Comparison of ENCODE assay signal across 16 mouse cellular contexts in the genomic region with DNA sequence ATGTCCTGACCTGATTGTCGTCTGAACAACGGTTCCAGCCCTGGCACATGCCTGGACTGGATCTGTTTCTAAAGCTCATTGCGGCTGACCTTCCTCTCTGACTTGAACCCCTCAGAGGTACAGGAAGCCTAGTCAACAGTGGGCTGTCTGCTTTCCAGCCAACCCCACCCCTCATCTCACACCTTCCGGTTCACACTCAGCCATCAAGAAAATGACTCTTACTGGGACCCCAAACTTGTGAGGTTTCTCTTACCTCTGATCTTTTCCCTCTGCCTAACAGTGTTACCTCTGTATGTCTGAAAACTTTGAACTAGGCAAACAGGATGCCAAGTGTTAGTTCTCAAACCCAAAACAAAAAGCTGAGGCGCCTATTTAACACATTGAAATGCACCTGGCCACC.
"Had no signal": no experiment of that assay in that cellular context is flagged by ENCODE, and none has a peak within 500 bp of the region (broad histone marks: within the 10 kb centered on the region; RNA-seq: fewer than 3 reads in every experiment).

No protein-coding gene starts in this region.

- DNase-seq: lung, adult 18-20 months; lung, embryonic 14.5 days; lung, postnatal 10 days; lung, postnatal 4 days; midbrain, embryonic 14.5 days; right cerebral cortex, postnatal 14 days; thymus, adult 2 months; thymus, postnatal 14 days; thymus, postnatal 36 days had no signal

- ATAC-seq: midbrain, embryonic 16.5 days had no signal

- H3K27ac ChIP-seq: liver, embryonic 14.5 days; midbrain, embryonic 10.5 days; neural tube, embryonic 12.5 days; stomach, embryonic 15.5 days; stomach, postnatal 0 days had no signal

- H3K9me3 ChIP-seq: midbrain, embryonic 10.5 days; neural tube, embryonic 12.5 days; stomach, embryonic 15.5 days had no signal

- H3K4me1 ChIP-seq: midbrain, embryonic 10.5 days; neural tube, embryonic 12.5 days; stomach, embryonic 15.5 days had no signal

- H3K9ac ChIP-seq: liver, embryonic 14.5 days; lung, embryonic 14.5 days; neural tube, embryonic 12.5 days; stomach, embryonic 15.5 days had no signal

- H3K4me3 ChIP-seq: midbrain, embryonic 10.5 days; myocyte; neural tube, embryonic 12.5 days; stomach, embryonic 15.5 days had no signal

- H3K27me3 ChIP-seq: neural tube, embryonic 12.5 days had no signal

- H3K4me2 ChIP-seq: lung, embryonic 14.5 days; neural tube, embryonic 12.5 days; stomach, embryonic 15.5 days had no signal

- H3K36me3 ChIP-seq: midbrain, embryonic 10.5 days; neural tube, embryonic 12.5 days; stomach, embryonic 15.5 days had no signal
